Mouse (Mus musculus) CH12.LX (cell line): ENCODE results near the gene Il20rb. TPM values are rescaled to one million over a fixed set of nuclear protein-coding genes. Genes with fewer than 3 reads are reported as not detected.

ENCODE experiments used
- DNase-seq: peaks from one replicate; pipeline ENCODE4 v3.0.0-alpha.2; 2013; ENCODE audit errors: extremely low read depth
- H3K27ac ChIP-seq: 2 replicates; pipeline ENCODE4 v1.5.1; 2012; ENCODE audit warnings: low read depth, mild to moderate bottlenecking, control low read depth, moderate library complexity; ENCODE audit not compliant: insufficient read depth
- H3K27me3 ChIP-seq: replicated peaks from 2 replicates; pipeline ENCODE3; 2012; ENCODE audit warnings: inconsistent platforms
- H3K36me3 ChIP-seq, 2 experiments: replicated peaks in 1 of 2; 2 replicates each; pipeline versions ENCODE3 to v1.6.1; 2012; ENCODE audit warnings: inconsistent platforms in 1 of 2, low read length in 1 of 2, mild to moderate bottlenecking in 1 of 2, mixed read lengths in 1 of 2, moderate library complexity in 1 of 2; ENCODE audit not compliant: control insufficient read depth in 1 of 2, insufficient read depth in 1 of 2
- H3K4me1 ChIP-seq, 2 experiments: 2 replicates each; pipeline ENCODE4 v1.6.1; 2012; ENCODE audit warnings: inconsistent platforms in 1 of 2, moderate library complexity in 1 of 2; ENCODE audit not compliant: insufficient read depth in 2 of 2, control insufficient read depth in 1 of 2
- H3K4me2 ChIP-seq: 2 replicates; pipeline ENCODE4 v1.6.1; 2012; ENCODE audit warnings: low read depth, mild to moderate bottlenecking, control low read depth; ENCODE audit not compliant: poor library complexity, insufficient read depth, severe bottlenecking
- H3K4me3 ChIP-seq, 3 experiments: fragments of 150-350 bp in 1 of 3; sonication (generic) in 1 of 3; replicated peaks in 1 of 3; 2 replicates each; pipeline versions ENCODE3 to v1.5.1; 2011 to 2012; ENCODE audit warnings: low read depth in 2 of 3, low read length in 2 of 3, mild to moderate bottlenecking in 2 of 3, moderate library complexity in 2 of 3, control low read depth in 1 of 3, improper control_type of control experiment in 1 of 3, inconsistent platforms in 1 of 3, mixed read lengths in 1 of 3; ENCODE audit not compliant: poor library complexity in 1 of 3
- H3K79me2 ChIP-seq: replicated peaks from 2 replicates; pipeline ENCODE4 v1.6.1; 2012; ENCODE audit warnings: mild to moderate bottlenecking, moderate library complexity; ENCODE audit not compliant: control insufficient read depth, poor library complexity, insufficient read depth, severe bottlenecking; ENCODE audit errors: extremely low read depth
- H3K9ac ChIP-seq: 2 replicates; pipeline ENCODE4 v1.6.1; 2012; ENCODE audit warnings: low read depth, mild to moderate bottlenecking, control low read depth, moderate library complexity; ENCODE audit not compliant: insufficient read depth
- H3K9me3 ChIP-seq: replicated peaks from 2 replicates; pipeline ENCODE3; 2012; ENCODE audit warnings: low read length, inconsistent platforms, mixed read lengths
- CHD1 ChIP-seq: IDR thresholded peaks from 2 replicates; pipeline ENCODE4 v1.6.1; 2012; ENCODE audit warnings: low read depth, low read length, improper control_type of control experiment, inconsistent platforms
- CTCF ChIP-seq, 2 experiments: IDR thresholded peaks in 1 of 2; conservative IDR thresholded peaks in 1 of 2; 2 replicates each; pipeline ENCODE4 v1.5.1; 2011 to 2012; ENCODE audit warnings: low read depth in 2 of 2, low read length in 2 of 2, improper control_type of control experiment in 1 of 2, inconsistent platforms in 1 of 2, mild to moderate bottlenecking in 1 of 2, moderate library complexity in 1 of 2
- ETS1 ChIP-seq: conservative IDR thresholded peaks from 2 replicates; pipeline ENCODE4 v1.6.1; 2012; ENCODE audit warnings: low read depth, mild to moderate bottlenecking, inconsistent platforms, low read length, improper control_type of control experiment, moderate library complexity
- GABPA ChIP-seq: IDR thresholded peaks from 2 replicates; pipeline ENCODE4 v1.6.1; 2012; ENCODE audit warnings: low read depth, low read length, improper control_type of control experiment, inconsistent platforms; ENCODE audit not compliant: insufficient replicate concordance
- IRF4 ChIP-seq: IDR thresholded peaks from 2 replicates; pipeline ENCODE4 v1.6.1; 2014; ENCODE audit warnings: low read depth, mild to moderate bottlenecking, inconsistent platforms, low read length, improper control_type of control experiment
- MAFK ChIP-seq: IDR thresholded peaks from 2 replicates; pipeline ENCODE4 v1.6.1; 2011; ENCODE audit warnings: low read length, improper control_type of control experiment; ENCODE audit not compliant: insufficient replicate concordance
- MAZ ChIP-seq: IDR thresholded peaks from 2 replicates; pipeline ENCODE4 v1.6.1; 2012; ENCODE audit warnings: low read depth, mild to moderate bottlenecking, inconsistent platforms, low read length, improper control_type of control experiment, moderate library complexity
- MYC ChIP-seq: IDR thresholded peaks from 2 replicates; pipeline ENCODE4 v1.6.1; 2011; ENCODE audit warnings: low read depth, mild to moderate bottlenecking, improper control_type of control experiment, low read length
- RAD21 ChIP-seq: IDR thresholded peaks from 2 replicates; pipeline ENCODE4 v1.6.1; 2011; ENCODE audit warnings: low read depth, mild to moderate bottlenecking, low read length, improper control_type of control experiment, moderate library complexity
- SMC3 ChIP-seq: IDR thresholded peaks from 2 replicates; pipeline ENCODE4 v1.6.1; 2011; ENCODE audit warnings: low read depth, low read length, improper control_type of control experiment
- TBP ChIP-seq: conservative IDR thresholded peaks from 2 replicates; pipeline ENCODE4 v1.6.1; 2011; ENCODE audit warnings: low read depth, low read length, improper control_type of control experiment
- TCF12 ChIP-seq: IDR thresholded peaks from 2 replicates; pipeline ENCODE4 v1.6.1; 2014; ENCODE audit warnings: low read depth, mild to moderate bottlenecking, inconsistent platforms, low read length, improper control_type of control experiment
- USF1 ChIP-seq: IDR thresholded peaks from 2 replicates; pipeline ENCODE4 v1.6.1; 2014; ENCODE audit warnings: low read depth, mild to moderate bottlenecking, inconsistent platforms, low read length, improper control_type of control experiment
- USF2 ChIP-seq: conservative IDR thresholded peaks from 2 replicates; pipeline ENCODE4 v1.6.1; 2011; ENCODE audit warnings: low read depth, low read length, improper control_type of control experiment
- ZC3H11A ChIP-seq: IDR thresholded peaks from 2 replicates; pipeline ENCODE4 v1.6.1; 2012; ENCODE audit warnings: low read depth, mild to moderate bottlenecking, inconsistent platforms, low read length, improper control_type of control experiment
- ZKSCAN1 ChIP-seq: IDR thresholded peaks from 2 replicates; pipeline ENCODE4 v1.6.1; 2012; ENCODE audit warnings: low read depth, inconsistent platforms, low read length, improper control_type of control experiment, borderline replicate concordance
- ZMIZ1 ChIP-seq: IDR thresholded peaks from 2 replicates; pipeline ENCODE4 v1.6.1; 2012; ENCODE audit warnings: low read depth, mild to moderate bottlenecking, inconsistent platforms, low read length, improper control_type of control experiment
- dilution Hi-C: fragments of 300-500 bp; cut with MboI; formaldehyde crosslinking; loops from 2 replicates; pipeline ENCODE4 v1.14.3; 2020; ENCODE audit warnings: low sequenced_read_pairs; ENCODE audit not compliant: extremely low pct_unique_long_range_greater_than_20kb, extremely low pct_ligation_motif_present
- in situ Hi-C: fragments of 300-500 bp; cut with MboI; formaldehyde crosslinking; loops from 3 replicates; pipeline ENCODE4 v1.14.3; 2019; ENCODE audit warnings: low sequenced_read_pairs, low pct_ligation_motif_present, low pct_unique_long_range_greater_than_20kb, mixed read lengths
- polyA plus RNA-seq: library from polyadenylated mRNA; unstranded; fragments of >175 nt; gene quantifications from 2 replicates; pipeline ENCODE4 v1.2.1, GENCODE M21; 2012; ENCODE audit warnings: low read depth; ENCODE audit not compliant: insufficient read length
- total RNA-seq, 2 experiments: library from RNA; depleted of rRNA; stranded (reverse); fragments of 300-350 nt in 1 of 2; fragments of >200 nt in 1 of 2; gene quantifications; 2 replicates each; pipeline ENCODE4 v1.2.3; 2012 to 2014

The Il20rb gene
- total and polyA plus RNA-seq, 3 experiments: 0.42 to 3.1 (median 1.2) TPM

GRCm38 (mm10) chr9:100488056-100488713 is 1.6 kb upstream of the Il20rb start:
- Histone ChIP-seq H3K9ac (no peak overlapping the region), H3K27me3 (no peaks in the 10 kb centered on the region), H3K4me3 (no peak overlapping the region)
- dilution Hi-C loops: no loop called here
- TF ChIP-seq ETS1: no peak
- TF ChIP-seq, all 38 proteins: peak for 0
- no peak for DNase-seq
- Histone ChIP-seq H3K27ac (no peak overlapping the region), H3K36me3 (peaks cover 4 to 46% of the 10 kb centered on the region in 2 experiments), H3K4me1 (peaks cover 0 to 17% of the 10 kb centered on the region in 2 experiments; a peak in 1 of 4 replicates), H3K4me2 (no peak overlapping the region), H3K9me3 (no peaks in the 10 kb centered on the region), H3K79me2 (no peaks in the 10 kb centered on the region; the same call in 1 of the 2 replicates)
- in situ Hi-C loops: no loop called here

- no peaks in the 10 kb centered on the region for H3K79me2 ChIP-seq
- no peak overlapping the region for H3K27ac ChIP-seq
- dilution Hi-C loops: no loop called here
- no peak for DNase-seq
- H3K9ac ChIP-seq: no peak overlapping the region
- peaks cover 0 to 4% of the 10 kb centered on the region in 2 experiments; a peak in 1 of 4 replicates for H3K4me1 ChIP-seq
- H3K9me3 ChIP-seq: no peaks in the 10 kb centered on the region
- no peak for TF ChIP-seq TBP
- no peak for TF ChIP-seq MAZ
- no peak for TF ChIP-seq USF1
- no peak for TF ChIP-seq SMC3
- TF ChIP-seq ZC3H11A: no peak
- no peak for TF ChIP-seq CHD1
- TF ChIP-seq RAD21: no peak
- TF ChIP-seq USF2: no peak
- no peak for TF ChIP-seq ETS1
- no peak for TF ChIP-seq IRF4
- no peak for TF ChIP-seq GABPA
- no peak for TF ChIP-seq ZMIZ1
- no peak for TF ChIP-seq MYC
- no peak for TF ChIP-seq TCF12
- no peak for TF ChIP-seq CTCF (conservative IDR thresholded peaks at IDR 0.05 in 1 of 2, IDR thresholded peaks at IDR 0.05 in 1 of 2; ENCODE audit: low read depth in 2 of 2, low read length in 2 of 2)
- no peak for TF ChIP-seq ZKSCAN1
- TF ChIP-seq MAFK: no peak
- in situ Hi-C loops: no loop called here
- no peaks in the 10 kb centered on the region for H3K27me3 ChIP-seq
- no peak overlapping the region for H3K4me2 ChIP-seq
- H3K4me3 ChIP-seq: no peak overlapping the region
- H3K36me3 ChIP-seq: peaks cover 0 to 40% of the 10 kb centered on the region in 2 experiments
These were observed 3.3 kb downstream of the Il20rb start for GRCm38 (mm10) chr9:100483318-100483717.
